Mouse (Mus musculus): ENCODE data around the gene Cacna1s. TPM values are rescaled to one million over a fixed set of nuclear protein-coding genes. Genes with fewer than 3 reads are reported as not detected.

Gene Cacna1s
- total RNA-seq, 1 experiment, result 15.8 TPM

GRCm38 (mm10) chr1:136128944-136129589 lies 76.5 kb downstream of the Cacna1s start:
- no peaks in the 10 kb centered on the region for H3K9me3 ChIP-seq (ENCODE audit: control insufficient read depth, insufficient read depth, low read depth, low read length)
- no peaks in the 10 kb centered on the region for H3K36me3 ChIP-seq (ENCODE audit: control insufficient read depth, insufficient read depth, low read length, poor library complexity, severe bottlenecking)
- peaks cover 5 to 7% of the 10 kb centered on the region in 2 experiments; a peak in 1 of 4 replicates for H3K4me1 ChIP-seq (ENCODE audit: control insufficient read depth in 2 of 2, insufficient read depth in 2 of 2, low read length in 2 of 2, poor library complexity in 1 of 2)
- in situ Hi-C loops (cut with MboI; ENCODE audit: low sequenced_read_pairs in 2 of 2, unreplicated experiment in 2 of 2), result no loop called here
- no peak overlapping the region for H3K4me3 ChIP-seq (ENCODE audit: insufficient read depth in 1 of 2, low read depth in 1 of 2, low read length in 2 of 2, poor library complexity in 1 of 2, severe bottlenecking in 1 of 2)
- no peak for DNase-seq (ENCODE audit: low read depth, low spot score)
- no peak overlapping the region for H3K27ac ChIP-seq (ENCODE audit: insufficient read depth, low read depth, low read length, poor library complexity, severe bottlenecking)
- TF ChIP-seq MAFK (IDR thresholded peaks at IDR 0.05; ENCODE audit: insufficient read depth, low read depth, low read length) (no peak), ZC3H11A (IDR thresholded peaks at IDR 0.05; ENCODE audit: borderline replicate concordance, low read depth, low read length) (no peak), HCFC1 (IDR thresholded peaks at IDR 0.05; ENCODE audit: borderline replicate concordance, insufficient read depth, low read length) (no peak), CHD2 (IDR thresholded peaks at IDR 0.05; ENCODE audit: low read depth, low read length) (no peak), ZNF384 (IDR thresholded peaks at IDR 0.05; ENCODE audit: low read depth, low read length) (no peak)
- no peak overlapping the region for H3K9ac ChIP-seq (ENCODE audit: insufficient read depth, low read depth, low read length, poor library complexity, severe bottlenecking)

- no peak overlapping the region for H3K4me3 ChIP-seq (ENCODE audit: insufficient read depth in 1 of 2, low read depth in 1 of 2, low read length in 2 of 2, poor library complexity in 1 of 2, severe bottlenecking in 1 of 2)
- H3K4me1 ChIP-seq (ENCODE audit: control insufficient read depth in 2 of 2, insufficient read depth in 2 of 2, low read length in 2 of 2, poor library complexity in 1 of 2), result peaks cover 5 to 7% of the 10 kb centered on the region in 2 experiments; a peak in 1 of 4 replicates
Observed at GRCm38 (mm10) chr1:136130107-136130506, 77.6 kb downstream of the Cacna1s start.

GRCm38 (mm10) chr1:136130951-136131558 lies 78.5 kb downstream of the Cacna1s start, which contains the start of gene Kif21b:
Gene Kif21b, plus strand, starts transcription at chr1:136131389.
- in situ Hi-C loops (cut with MboI; ENCODE audit: low sequenced_read_pairs in 2 of 2, unreplicated experiment in 2 of 2), result no loop called here
- no peaks in the 10 kb centered on the region for H3K9me3 ChIP-seq (ENCODE audit: control insufficient read depth, insufficient read depth, low read depth, low read length)

More at GRCm38 (mm10) chr1:136130107-136130506, 77.6 kb downstream of the Cacna1s start:
- DNase-seq (ENCODE audit: low read depth, low spot score), result no peak
- TF ChIP-seq CHD2 (IDR thresholded peaks at IDR 0.05; ENCODE audit: low read depth, low read length), result no peak
- TF ChIP-seq HCFC1 (IDR thresholded peaks at IDR 0.05; ENCODE audit: borderline replicate concordance, insufficient read depth, low read length), result no peak
- TF ChIP-seq ZNF384 (IDR thresholded peaks at IDR 0.05; ENCODE audit: low read depth, low read length), result no peak
- no peak for TF ChIP-seq ZC3H11A (IDR thresholded peaks at IDR 0.05; ENCODE audit: borderline replicate concordance, low read depth, low read length)
- TF ChIP-seq MAFK (IDR thresholded peaks at IDR 0.05; ENCODE audit: insufficient read depth, low read depth, low read length), result no peak
- Histone ChIP-seq H3K9ac (ENCODE audit: insufficient read depth, low read depth, low read length, poor library complexity, severe bottlenecking) (no peak overlapping the region), H3K36me3 (ENCODE audit: control insufficient read depth, insufficient read depth, low read length, poor library complexity, severe bottlenecking) (no peaks in the 10 kb centered on the region), H3K9me3 (ENCODE audit: control insufficient read depth, insufficient read depth, low read depth, low read length) (no peaks in the 10 kb centered on the region), H3K27ac (ENCODE audit: insufficient read depth, low read depth, low read length, poor library complexity, severe bottlenecking) (no peak overlapping the region)
- in situ Hi-C loops (cut with MboI; ENCODE audit: low sequenced_read_pairs in 2 of 2, unreplicated experiment in 2 of 2), result no loop called here

GRCm38 (mm10) chr1:136131603-136132291 lies 79.2 kb downstream of the Cacna1s start:
- no peak for DNase-seq (ENCODE audit: low read depth, low spot score)
- Histone ChIP-seq H3K27ac (ENCODE audit: insufficient read depth, low read depth, low read length, poor library complexity, severe bottlenecking) (no peak overlapping the region), H3K4me1 (ENCODE audit: control insufficient read depth in 2 of 2, insufficient read depth in 2 of 2, low read length in 2 of 2, poor library complexity in 1 of 2) (peaks cover 9 to 10% of the 10 kb centered on the region in 2 experiments; a peak in 1 of 4 replicates), H3K4me3 (ENCODE audit: insufficient read depth in 1 of 2, low read depth in 1 of 2, low read length in 2 of 2, poor library complexity in 1 of 2, severe bottlenecking in 1 of 2) (peak overlapping the region; percentile 70 to 94), H3K36me3 (ENCODE audit: control insufficient read depth, insufficient read depth, low read length, poor library complexity, severe bottlenecking) (no peaks in the 10 kb centered on the region), H3K9me3 (ENCODE audit: control insufficient read depth, insufficient read depth, low read depth, low read length) (no peaks in the 10 kb centered on the region), H3K9ac (ENCODE audit: insufficient read depth, low read depth, low read length, poor library complexity, severe bottlenecking) (peak overlapping the region; percentile 65)
- TF ChIP-seq MAFK (IDR thresholded peaks at IDR 0.05; ENCODE audit: insufficient read depth, low read depth, low read length) (no peak), CHD2 (IDR thresholded peaks at IDR 0.05; ENCODE audit: low read depth, low read length) (no peak), HCFC1 (IDR thresholded peaks at IDR 0.05; ENCODE audit: borderline replicate concordance, insufficient read depth, low read length) (no peak), ZC3H11A (IDR thresholded peaks at IDR 0.05; ENCODE audit: borderline replicate concordance, low read depth, low read length) (no peak), ZNF384 (IDR thresholded peaks at IDR 0.05; ENCODE audit: low read depth, low read length) (no peak)
- in situ Hi-C loops (cut with MboI; ENCODE audit: low sequenced_read_pairs in 2 of 2, unreplicated experiment in 2 of 2), result no loop called here

More at GRCm38 (mm10) chr1:136130951-136131558, 78.5 kb downstream of the Cacna1s start, which contains the start of gene Kif21b:
- peaks cover 5 to 7% of the 10 kb centered on the region in 2 experiments; a peak in 1 of 4 replicates for H3K4me1 ChIP-seq (ENCODE audit: control insufficient read depth in 2 of 2, insufficient read depth in 2 of 2, low read length in 2 of 2, poor library complexity in 1 of 2)
- peak; percentile 84 for DNase-seq (ENCODE audit: low read depth, low spot score)
- H3K9ac ChIP-seq (ENCODE audit: insufficient read depth, low read depth, low read length, poor library complexity, severe bottlenecking), result peak within 1 kb of the TSS; percentile 65
- H3K27ac ChIP-seq (ENCODE audit: insufficient read depth, low read depth, low read length, poor library complexity, severe bottlenecking), result no peak within 1 kb of the TSS
- H3K36me3 ChIP-seq (ENCODE audit: control insufficient read depth, insufficient read depth, low read length, poor library complexity, severe bottlenecking), result no peaks in the 10 kb centered on the region
- peak within 1 kb of the TSS; percentile 70 to 94 for H3K4me3 ChIP-seq (ENCODE audit: insufficient read depth in 1 of 2, low read depth in 1 of 2, low read length in 2 of 2, poor library complexity in 1 of 2, severe bottlenecking in 1 of 2)
- TF ChIP-seq ZNF384 (IDR thresholded peaks at IDR 0.05; ENCODE audit: low read depth, low read length), result no peak
- no peak for TF ChIP-seq HCFC1 (IDR thresholded peaks at IDR 0.05; ENCODE audit: borderline replicate concordance, insufficient read depth, low read length)
- TF ChIP-seq CHD2 (IDR thresholded peaks at IDR 0.05; ENCODE audit: low read depth, low read length), result no peak
- TF ChIP-seq MAFK (IDR thresholded peaks at IDR 0.05; ENCODE audit: insufficient read depth, low read depth, low read length), result no peak
- TF ChIP-seq ZC3H11A (IDR thresholded peaks at IDR 0.05; ENCODE audit: borderline replicate concordance, low read depth, low read length), result no peak

Data from ES-E14 (cell line).